Mouse (Mus musculus): Measurements from ENCODE around the gene Apbb2.

GRCm38 (mm10) chr5:66586236-66586745, 32.3 kb downstream of the Apbb2 start:
- TF ChIP-seq POLR2A (IDR thresholded peaks at IDR 0.05; ENCODE audit: low read depth, low read length): no peak
- TF ChIP-seq CTCF (conservative IDR thresholded peaks at IDR 0.05 in 1 of 2, IDR thresholded peaks at IDR 0.05 in 1 of 2; ENCODE audit: low read depth in 2 of 2, low read length in 2 of 2): no peak
- TF ChIP-seq MAX (IDR thresholded peaks at IDR 0.05; ENCODE audit: low read length): no peak
- no peak for TF ChIP-seq EP300 (IDR thresholded peaks at IDR 0.05; ENCODE audit: low read length)
- TF ChIP-seq GABPA (IDR thresholded peaks at IDR 0.05; ENCODE audit: insufficient replicate concordance, low read depth, low read length): no peak
- TF ChIP-seq SIN3A (IDR thresholded peaks at IDR 0.05; ENCODE audit: low read length): no peak
- TF ChIP-seq USF1 (IDR thresholded peaks at IDR 0.05; ENCODE audit: low read depth, low read length): no peak
- no peak for TF ChIP-seq PAX5 (IDR thresholded peaks at IDR 0.05; ENCODE audit: low read length)

Measured in CH12.LX (cell line).